Mouse (Mus musculus) kidney, adult 2 months (tissue): Measurements from ENCODE around the gene Kntc1.
A peak's percentile ranks its signal among the peaks of the same experiment; 100 is the strongest.

Source experiments
- CTCF ChIP-seq: fragments of 200-500 bp; conservative IDR thresholded peaks from 2 replicates; pipeline ENCODE4 v1.5.1; 2011; ENCODE audit warnings: low read depth, mild to moderate bottlenecking, control low read depth, low read length, moderate library complexity, mixed read lengths; ENCODE audit not compliant: insufficient read depth, insufficient read length
- POLR2A ChIP-seq: fragments of 200-500 bp; IDR thresholded peaks from one replicate; pipeline ENCODE4 v1.6.1; 2011; ENCODE audit warnings: low read depth, low read length, control low read depth

DNA sequence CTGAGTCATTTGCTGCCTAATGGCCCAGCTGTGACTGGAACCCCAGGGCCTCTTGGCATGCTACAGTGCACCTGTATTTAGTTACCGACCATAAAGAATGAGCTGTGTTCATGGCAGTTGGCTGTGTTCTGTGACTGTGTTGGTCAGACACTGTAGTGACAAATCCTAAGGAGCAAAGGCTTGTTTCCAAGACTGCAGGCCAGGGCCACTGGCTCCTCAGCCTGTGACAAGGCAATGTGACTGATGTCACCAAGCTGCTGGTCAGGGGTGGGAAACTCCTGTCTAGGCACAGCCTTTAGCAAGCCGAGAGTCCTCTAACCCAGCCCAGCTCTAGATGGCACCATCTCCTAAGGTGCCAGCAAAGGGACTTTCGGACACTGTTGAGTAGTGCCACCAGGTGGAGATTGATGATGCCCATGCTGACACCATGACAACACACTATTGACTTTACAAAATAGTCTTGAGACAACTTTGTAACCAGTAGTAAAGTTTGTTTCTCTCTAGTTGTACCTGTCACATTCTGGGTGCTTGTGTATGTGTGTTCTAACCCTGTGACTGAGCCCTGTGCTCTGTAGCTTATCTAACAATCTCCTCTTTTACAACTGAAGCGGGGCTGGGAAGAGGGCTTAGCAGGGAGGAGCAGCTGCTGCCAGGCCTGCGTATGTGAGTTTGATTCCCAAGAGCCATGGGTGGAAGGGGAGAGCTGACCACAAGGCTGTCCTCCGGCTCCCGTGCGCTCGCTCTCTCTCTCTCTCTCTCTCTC is 71.2 kb downstream of the Kntc1 start:
- TF ChIP-seq POLR2A = no peak
- TF ChIP-seq CTCF = peak; percentile 68
